Mouse (Mus musculus) midbrain, embryonic 13.5 days (tissue): Measurements from ENCODE around the gene Echs1. TPM values are rescaled to one million over a fixed set of nuclear protein-coding genes. Genes with fewer than 3 reads are reported as not detected.

Experiments
- ATAC-seq: fragments of 200-750 bp; cut with Nextera tagmentation; 2 replicates; pipeline ENCODE4 v1.8.0; 2017; ENCODE audit warnings: mild to moderate bottlenecking, moderate TSS enrichment, moderate library complexity
- H3K27ac ChIP-seq: fragments of 300-500 bp; sonication (generic); 2 replicates; pipeline ENCODE4 v1.5.1; 2015; ENCODE audit warnings: inconsistent platforms, mild to moderate bottlenecking, moderate library complexity
- H3K27me3 ChIP-seq: fragments of 300-500 bp; sonication (generic); 2 replicates; pipeline ENCODE4 v1.6.1; 2015; ENCODE audit warnings: mild to moderate bottlenecking, inconsistent platforms
- H3K36me3 ChIP-seq: fragments of 300-500 bp; sonication (generic); 2 replicates; pipeline ENCODE4 v1.6.1; 2015; ENCODE audit warnings: mild to moderate bottlenecking, inconsistent platforms
- H3K4me1 ChIP-seq: fragments of 300-500 bp; sonication (generic); replicated peaks from 2 replicates; pipeline ENCODE4 v1.6.1; 2015; ENCODE audit warnings: inconsistent platforms
- H3K4me2 ChIP-seq: fragments of 300-500 bp; sonication (generic); replicated peaks from 2 replicates; pipeline ENCODE4 v1.6.1; 2015; ENCODE audit warnings: moderate library complexity, mild to moderate bottlenecking, inconsistent platforms
- H3K4me3 ChIP-seq: fragments of 300-500 bp; sonication (generic); replicated peaks from 2 replicates; pipeline ENCODE4 v1.5.1; 2015; ENCODE audit warnings: mild to moderate bottlenecking, inconsistent platforms
- H3K9ac ChIP-seq: fragments of 300-500 bp; sonication (generic); replicated peaks from 2 replicates; pipeline ENCODE4 v1.6.1; 2015; ENCODE audit warnings: mild to moderate bottlenecking, inconsistent platforms
- H3K9me3 ChIP-seq: fragments of 300-500 bp; sonication (generic); 2 replicates; pipeline ENCODE4 v1.6.1; 2016; ENCODE audit warnings: mild to moderate bottlenecking, inconsistent platforms
- WGBS: fragments of 180-500 bp; shearing (Covaris S2); methylation state at CpG from one replicate; pipeline ENCODE4 v1.1.7; 2015; 5-methylcytosine and 5-hydroxymethylcytosine counted together
- polyA plus RNA-seq: library from polyadenylated mRNA; unstranded; fragments of >200 nt; fragmentation: Nextera tagmentation; extraction: Ambion mirVana; gene quantifications from 2 replicates; pipeline ENCODE4 v1.2.1, GENCODE M21; 2015

Echs1 gene
- 132 and 133 TPM in 2 replicates for polyA plus RNA-seq

DNA sequence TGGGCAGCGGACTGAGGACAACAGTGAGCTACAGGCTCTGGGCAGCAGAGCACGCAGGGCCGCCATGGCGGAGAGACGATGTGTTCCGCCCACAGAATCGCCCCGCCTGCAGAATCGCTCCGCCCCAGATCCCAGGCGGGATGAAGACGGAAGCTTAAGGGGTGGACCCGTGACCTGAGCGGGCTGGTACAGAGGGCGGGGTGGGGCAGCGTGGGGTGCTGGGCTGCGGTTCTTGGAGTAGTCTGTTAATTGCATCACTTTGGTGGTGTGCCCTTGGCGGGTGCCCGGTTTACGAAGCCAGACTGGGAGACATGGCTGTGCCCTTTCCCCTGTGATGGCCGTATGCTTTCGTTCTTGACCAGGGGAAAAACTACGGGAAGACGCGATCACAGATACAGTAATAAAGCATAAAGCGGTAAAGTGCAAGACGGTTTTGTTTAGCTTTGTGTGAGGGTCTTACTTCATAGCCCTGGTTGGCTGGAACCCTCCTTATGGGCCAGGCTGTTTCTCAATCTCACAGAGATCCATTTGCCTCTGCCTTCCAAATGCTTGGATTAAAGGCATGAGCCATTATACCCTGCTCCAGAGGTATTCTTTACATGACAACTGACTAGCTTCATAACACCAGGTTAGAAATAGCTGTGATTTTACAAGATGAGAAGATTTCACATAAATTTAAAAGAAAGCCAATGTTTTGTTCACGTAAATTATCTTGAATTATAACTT lies at the start of gene Echs1:
Echs1 (minus strand) TSS at position 148 of the 726 bp plus-strand sequence.
- Histone ChIP-seq H3K27me3 (peaks cover 2% of the 10 kb centered on the region; the same call in 1 of the 2 replicates), H3K9ac (peak within 1 kb of the TSS; percentile 86), H3K4me3 (peak within 1 kb of the TSS; percentile 83), H3K4me2 (peak within 1 kb of the TSS; percentile 90), H3K9me3 (no peaks in the 10 kb centered on the region), H3K36me3 (peaks cover 14% of the 10 kb centered on the region), H3K4me1 (peaks cover 17% of the 10 kb centered on the region), H3K27ac (peak within 1 kb of the TSS; percentile 80)
- 4% methylated on average over 28 of the region's 28 CpGs for WGBS
- peak; percentile 96 for ATAC-seq

DNA sequence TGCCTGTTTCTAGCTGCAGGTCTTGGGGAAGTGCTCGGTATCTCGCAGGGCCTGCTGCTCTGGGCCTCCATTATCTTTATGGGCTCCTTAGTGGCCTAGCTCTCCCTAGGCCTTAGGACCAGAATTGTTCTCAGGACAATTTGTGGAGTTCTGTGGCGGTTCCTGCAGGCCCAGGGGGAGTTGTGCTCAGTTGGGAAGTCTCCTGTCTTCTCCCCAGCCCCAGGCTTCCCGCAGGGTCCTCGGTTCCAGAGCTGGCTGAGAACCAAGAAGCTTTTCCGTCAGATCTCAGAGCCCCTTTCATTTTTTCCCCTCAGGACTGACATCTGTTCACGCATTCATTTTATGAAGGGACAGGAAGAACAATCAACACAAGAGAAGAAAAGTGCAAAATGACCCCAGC lies 48.4 kb upstream of the Echs1 start, which contains the start of gene Olfr522:
Olfr522 (minus strand) TSS at position 101 of the 400 bp plus-strand sequence.
- no peak for ATAC-seq
- H3K27ac ChIP-seq = no peak within 1 kb of the TSS
- H3K27me3 ChIP-seq = no peaks in the 10 kb centered on the region
- H3K9me3 ChIP-seq = no peaks in the 10 kb centered on the region
- H3K9ac ChIP-seq = no peak within 1 kb of the TSS
- WGBS = 78% methylated on average over 7 of the region's 7 CpGs
- H3K36me3 ChIP-seq = no peaks in the 10 kb centered on the region
- no peaks in the 10 kb centered on the region for H3K4me1 ChIP-seq
- H3K4me2 ChIP-seq = no peak within 1 kb of the TSS
- H3K4me3 ChIP-seq = no peak within 1 kb of the TSS

DNA sequence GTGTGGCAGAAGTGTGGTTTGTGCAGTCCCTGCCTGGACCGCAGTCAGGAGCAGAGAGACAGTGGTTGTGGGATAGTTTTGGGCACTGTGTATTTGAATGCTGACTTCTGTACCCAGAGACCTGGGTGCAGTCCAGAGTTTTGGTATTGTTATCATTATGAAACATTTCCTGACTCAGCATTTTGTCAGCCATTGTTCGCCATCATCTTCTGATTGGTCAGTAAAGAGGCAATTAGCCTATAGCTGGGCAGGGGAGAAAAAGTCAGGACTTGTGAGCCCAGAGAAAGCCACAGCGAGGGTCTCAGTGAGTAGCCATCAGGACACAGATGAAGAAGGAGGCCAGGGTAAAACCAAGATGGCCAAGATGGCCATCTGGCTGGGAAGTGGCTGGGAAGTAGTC lies 44.1 kb upstream of the Echs1 start:
- H3K27me3 ChIP-seq = 0 out of 2 replicates have a peak, but pooled peaks cover 5% of the 10 kb centered on the region
- H3K36me3 ChIP-seq = no peaks in the 10 kb centered on the region
- H3K4me3 ChIP-seq = no peak overlapping the region
- H3K27ac ChIP-seq = no peak overlapping the region
- no peak overlapping the region for H3K4me2 ChIP-seq
- WGBS = 86% methylated on average over 3 of the region's 3 CpGs
- H3K9ac ChIP-seq = no peak overlapping the region
- no peaks in the 10 kb centered on the region for H3K9me3 ChIP-seq
- no peak for ATAC-seq
- H3K4me1 ChIP-seq = no peaks in the 10 kb centered on the region

DNA sequence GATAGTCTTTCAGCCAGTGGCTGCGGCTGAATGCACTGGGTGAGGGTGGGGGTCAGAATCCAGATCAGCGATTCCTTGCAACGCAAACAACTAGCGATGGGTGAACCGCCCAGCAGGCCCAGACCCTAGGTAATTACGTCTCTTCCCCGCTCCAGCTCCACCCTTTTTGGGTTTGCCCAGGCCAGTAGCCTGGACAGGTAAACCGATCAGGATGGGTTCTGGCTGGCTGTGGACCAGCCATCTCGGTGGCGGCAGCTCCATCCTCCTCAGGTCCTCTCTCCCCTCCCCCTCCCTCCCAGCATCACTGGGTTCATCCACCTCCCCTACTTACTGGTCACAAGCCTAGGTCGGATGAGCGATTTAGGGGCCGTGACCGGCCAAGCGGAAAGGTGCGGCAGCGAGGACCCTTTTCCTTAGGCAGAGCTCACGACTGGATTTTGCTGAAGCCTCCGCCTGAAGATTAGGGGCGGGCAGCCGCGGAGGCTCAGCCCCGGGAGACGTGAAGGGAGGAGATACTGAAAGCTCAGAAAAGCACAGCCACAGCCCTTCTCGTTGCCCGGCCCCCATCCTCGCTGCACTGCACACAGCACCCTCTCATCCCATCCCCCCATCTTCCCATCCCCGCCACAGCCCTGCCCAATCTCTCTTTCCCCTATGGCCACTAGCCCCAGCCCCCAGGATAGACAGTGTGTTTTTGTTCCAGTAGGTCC lies 38.1 kb upstream of the Echs1 start, which contains the start of gene Sprn:
Sprn (minus strand) TSS at position 660 of the 710 bp plus-strand sequence.
- H3K4me3 ChIP-seq = peak within 1 kb of the TSS; percentile 46
- H3K4me2 ChIP-seq = peak within 1 kb of the TSS; percentile 54
- no peaks in the 10 kb centered on the region for H3K9me3 ChIP-seq
- peak; percentile 82 for ATAC-seq
- peaks cover 22% of the 10 kb centered on the region for H3K4me1 ChIP-seq
- H3K27me3 ChIP-seq = peaks cover 28% of the 10 kb centered on the region
- H3K27ac ChIP-seq = peak within 1 kb of the TSS; percentile 76
- H3K9ac ChIP-seq = peak within 1 kb of the TSS; percentile 61
- H3K36me3 ChIP-seq = peaks cover 6% of the 10 kb centered on the region; the same call in 1 of the 2 replicates
- 2% methylated on average over 28 of the region's 28 CpGs for WGBS

DNA sequence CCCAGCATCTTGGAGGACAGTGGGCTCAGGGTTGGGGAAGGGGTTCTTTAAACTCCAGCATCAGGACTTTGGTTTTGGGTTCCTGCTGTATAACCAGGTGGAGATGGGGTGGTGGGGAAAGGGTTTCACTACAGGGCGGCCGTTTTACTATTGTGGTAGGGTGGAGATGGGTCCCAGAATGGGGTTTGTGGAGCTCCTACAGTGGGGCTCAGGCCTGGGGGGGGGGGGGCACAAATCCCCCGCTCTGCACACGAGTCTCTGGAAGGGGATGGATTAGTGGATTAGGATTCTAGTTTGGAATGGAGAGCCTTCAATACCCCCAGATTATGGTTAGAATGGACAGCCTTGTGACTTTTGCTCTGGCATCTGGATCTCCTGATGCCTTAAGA lies 37.5 kb upstream of the Echs1 start:
- Histone ChIP-seq H3K27me3 (peaks cover 24% of the 10 kb centered on the region), H3K4me3 (peak overlapping the region; percentile 46), H3K4me1 (peaks cover 22% of the 10 kb centered on the region), H3K27ac (peak overlapping the region; percentile 76; the same call in 1 of the 2 replicates), H3K9me3 (no peaks in the 10 kb centered on the region), H3K4me2 (peak overlapping the region; percentile 54), H3K36me3 (peaks cover 7% of the 10 kb centered on the region; the same call in 1 of the 2 replicates), H3K9ac (peak overlapping the region; percentile 61)
- peak; percentile 35 for ATAC-seq
- 17% methylated on average over 4 of the region's 4 CpGs for whole genome bisulfite sequencing

DNA sequence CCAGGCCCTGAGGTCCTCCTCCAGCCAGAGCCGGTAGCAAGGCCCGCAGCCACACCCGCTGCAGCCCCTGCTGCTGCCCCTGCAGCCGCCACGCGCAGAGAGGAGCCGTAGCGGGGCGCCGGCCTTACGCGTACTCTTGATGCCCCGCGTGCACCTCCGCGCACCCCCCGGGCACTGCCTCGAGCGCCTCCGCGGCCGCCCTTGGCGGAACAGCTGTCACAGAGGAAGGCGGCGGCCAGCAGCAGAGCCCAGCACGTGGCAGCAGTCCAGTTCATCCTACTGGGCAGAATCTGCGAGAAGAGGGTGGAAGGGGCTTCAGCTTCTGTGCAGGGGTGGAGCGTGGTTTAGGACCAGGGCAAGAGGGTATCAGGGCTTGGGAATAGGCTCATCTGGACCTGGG lies 37.1 kb upstream of the Echs1 start:
- peak overlapping the region; percentile 54 for H3K4me2 ChIP-seq
- peaks cover 7% of the 10 kb centered on the region; the same call in 1 of the 2 replicates for H3K36me3 ChIP-seq
- H3K27me3 ChIP-seq = peaks cover 23% of the 10 kb centered on the region
- H3K9ac ChIP-seq = peak overlapping the region; percentile 61
- H3K9me3 ChIP-seq = no peaks in the 10 kb centered on the region
- ATAC-seq = peak; percentile 63
- H3K4me1 ChIP-seq = peaks cover 22% of the 10 kb centered on the region
- no peak overlapping the region for H3K27ac ChIP-seq
- peak overlapping the region; percentile 46 for H3K4me3 ChIP-seq
- WGBS = 5% methylated on average over 28 of the region's 28 CpGs

DNA sequence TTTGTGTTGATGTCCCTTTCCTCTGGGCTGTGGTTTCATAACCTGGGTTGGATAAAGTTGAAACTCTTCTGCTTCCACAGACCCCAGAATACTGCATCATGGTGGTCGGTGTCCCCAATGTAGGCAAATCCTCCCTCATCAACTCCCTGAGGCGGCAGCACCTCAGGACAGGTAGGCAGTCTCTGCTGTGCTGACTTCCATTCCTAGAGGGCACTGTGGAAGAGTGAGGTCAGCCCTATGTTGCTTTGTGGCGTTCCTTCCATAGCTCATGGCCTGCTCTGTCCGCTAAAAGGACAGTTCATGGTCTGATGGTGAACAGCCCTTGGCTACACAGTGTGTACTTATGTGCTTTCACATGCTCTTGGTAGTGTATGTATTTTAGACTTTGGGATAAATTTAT lies 28.3 kb upstream of the Echs1 start:
- no peak overlapping the region for H3K4me2 ChIP-seq
- WGBS = 82% methylated on average over 4 of the region's 4 CpGs
- H3K4me3 ChIP-seq = no peak overlapping the region
- no peak overlapping the region for H3K27ac ChIP-seq
- H3K4me1 ChIP-seq = 0 out of 2 replicates have a peak, but pooled peaks cover 5% of the 10 kb centered on the region
- no peak for ATAC-seq
- H3K9ac ChIP-seq = no peak overlapping the region
- peaks cover 9% of the 10 kb centered on the region for H3K36me3 ChIP-seq
- H3K9me3 ChIP-seq = no peaks in the 10 kb centered on the region
- no peaks in the 10 kb centered on the region for H3K27me3 ChIP-seq

DNA sequence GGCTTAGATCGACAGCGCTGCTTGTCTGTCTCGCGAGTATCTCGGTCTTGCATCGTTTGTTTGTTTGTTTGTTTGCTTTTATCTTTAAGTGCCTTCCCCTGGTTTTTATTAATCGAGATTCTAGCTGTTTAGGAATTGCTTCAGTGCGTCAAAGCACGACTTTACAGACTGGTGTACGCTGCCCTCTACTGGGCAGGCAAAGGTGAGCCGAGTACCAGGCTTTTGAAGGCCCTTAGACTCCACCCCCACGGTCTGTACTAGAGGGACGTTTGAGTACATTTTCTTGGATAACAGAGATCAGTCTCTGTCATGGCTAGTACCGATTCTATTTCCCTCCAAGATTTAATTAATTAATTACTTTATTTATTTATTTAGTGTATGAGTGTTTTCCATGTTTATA lies 25.1 kb upstream of the Echs1 start:
- Histone ChIP-seq H3K27me3 (no peaks in the 10 kb centered on the region), H3K9ac (no peak overlapping the region), H3K4me3 (no peak overlapping the region), H3K36me3 (no peaks in the 10 kb centered on the region; the same call in 1 of the 2 replicates), H3K4me1 (peaks cover 15% of the 10 kb centered on the region), H3K9me3 (no peaks in the 10 kb centered on the region), H3K27ac (no peak overlapping the region), H3K4me2 (no peak overlapping the region)
- ATAC-seq = no peak
- 5% methylated on average over 14 of the region's 14 CpGs for WGBS

DNA sequence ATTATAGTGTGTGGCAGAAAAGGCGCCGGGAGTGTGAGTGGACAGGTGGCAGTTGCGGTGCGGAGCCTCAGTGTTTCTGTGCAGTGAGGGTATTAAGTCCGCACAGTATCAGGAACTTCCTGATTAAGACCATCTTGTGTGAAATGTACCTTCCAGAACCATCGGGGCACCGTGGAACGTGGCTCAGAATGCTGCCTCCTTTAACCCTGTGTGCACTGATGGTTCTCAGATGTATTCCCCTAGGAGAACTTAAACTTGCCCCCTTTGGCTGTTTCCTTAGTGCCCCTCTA lies 21.7 kb upstream of the Echs1 start:
- H3K4me3 ChIP-seq = peak overlapping the region; percentile 73
- H3K9ac ChIP-seq = peak overlapping the region; percentile 84
- H3K27me3 ChIP-seq = no peaks in the 10 kb centered on the region
- no peak for ATAC-seq
- 0% methylated on average over 8 of the region's 8 CpGs for WGBS
- no peaks in the 10 kb centered on the region for H3K9me3 ChIP-seq
- H3K36me3 ChIP-seq = no peaks in the 10 kb centered on the region; the same call in 1 of the 2 replicates
- H3K4me2 ChIP-seq = peak overlapping the region; percentile 92
- peak overlapping the region; percentile 71 for H3K27ac ChIP-seq
- peaks cover 15% of the 10 kb centered on the region for H3K4me1 ChIP-seq

DNA sequence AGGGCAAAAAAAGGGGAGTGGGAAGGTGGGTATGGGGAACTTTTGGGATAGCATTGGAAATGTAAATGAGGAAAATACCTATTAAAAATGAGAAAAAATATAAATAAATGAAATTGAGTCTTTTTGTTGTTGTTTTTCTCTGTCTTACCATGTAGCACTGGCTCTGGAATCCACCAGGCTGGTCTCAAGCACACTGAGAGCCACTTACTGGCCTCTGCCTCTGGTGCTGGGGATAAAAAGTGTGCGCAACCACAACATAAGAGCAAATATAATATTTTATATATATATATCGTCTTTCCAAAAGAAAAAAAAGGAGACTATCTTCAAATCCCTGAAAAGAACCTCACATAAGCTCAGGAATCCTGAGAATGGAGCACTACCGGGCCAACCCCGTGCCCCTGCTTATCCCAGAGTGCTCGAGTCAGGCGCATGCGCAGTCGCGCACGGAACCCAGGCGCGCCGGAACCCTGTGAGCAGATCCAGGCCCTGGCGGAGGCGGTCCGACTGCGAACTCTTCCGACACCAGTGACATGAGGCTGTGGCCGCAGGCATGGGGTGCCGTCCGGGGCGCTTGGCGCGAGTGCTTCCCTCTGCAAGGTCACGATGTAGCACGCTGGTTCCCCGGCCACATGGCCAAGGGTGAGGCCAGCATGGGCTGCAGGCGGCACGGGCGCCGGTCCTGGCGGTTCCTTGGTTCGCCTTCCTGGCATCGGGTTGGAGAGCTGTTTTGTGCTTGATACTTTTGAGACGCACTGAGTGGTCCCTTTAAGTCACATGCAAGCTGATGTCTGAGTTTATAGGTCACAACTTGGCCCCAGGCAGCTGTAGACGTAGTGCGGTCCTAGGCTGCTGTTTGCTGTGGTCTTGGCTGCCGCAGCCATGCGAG lies 21.1 kb upstream of the Echs1 start, which contains the start of gene Mtg1:
Mtg1 (plus strand) TSS at position 430 of the 886 bp plus-strand sequence.
- Histone ChIP-seq H3K4me3 (peak within 1 kb of the TSS; percentile 73), H3K4me2 (peak within 1 kb of the TSS; percentile 92), H3K9me3 (no peaks in the 10 kb centered on the region), H3K4me1 (peaks cover 15% of the 10 kb centered on the region), H3K27ac (peak within 1 kb of the TSS; percentile 71), H3K27me3 (no peaks in the 10 kb centered on the region), H3K36me3 (no peaks in the 10 kb centered on the region; the same call in 1 of the 2 replicates), H3K9ac (peak within 1 kb of the TSS; percentile 84)
- WGBS = 2% methylated on average over 39 of the region's 39 CpGs
- ATAC-seq = peak; percentile 98

DNA sequence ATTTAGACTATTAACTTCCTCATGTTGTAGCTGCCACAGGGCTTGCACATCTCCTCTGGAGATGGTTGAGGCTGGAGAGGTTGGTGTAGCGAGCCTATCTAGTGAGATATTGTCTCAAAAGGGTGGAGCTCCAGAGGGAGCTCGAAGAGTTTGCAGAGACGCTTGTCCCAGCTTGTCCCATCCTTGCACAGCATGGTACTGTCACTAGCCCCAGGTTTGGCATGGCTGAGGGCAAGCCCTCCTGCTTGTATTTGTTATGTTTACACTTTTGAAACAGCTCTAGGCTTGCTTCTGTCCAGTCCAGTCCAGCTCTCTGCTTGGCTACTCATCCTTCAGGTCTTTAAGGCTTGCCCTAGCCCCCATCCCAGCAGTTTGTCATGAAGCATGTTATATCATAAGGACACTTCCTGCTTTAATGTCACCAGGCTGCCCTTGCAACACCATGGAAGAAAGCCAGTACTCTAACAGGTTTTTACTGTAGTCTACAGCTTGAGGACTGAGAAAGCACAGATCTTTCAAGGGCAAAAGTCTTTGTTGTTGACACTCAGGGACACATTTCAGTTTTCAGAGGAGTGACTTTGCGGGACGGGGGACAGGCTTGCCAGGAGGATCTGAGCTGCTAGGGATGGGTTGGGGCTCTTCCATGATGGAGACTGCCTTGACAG lies 19.0 kb upstream of the Echs1 start:
- H3K27me3 ChIP-seq = no peaks in the 10 kb centered on the region
- WGBS = 87% methylated on average over 5 of the region's 5 CpGs
- no peak overlapping the region for H3K9ac ChIP-seq
- ATAC-seq = no peak
- H3K4me2 ChIP-seq = no peak overlapping the region
- no peaks in the 10 kb centered on the region; the same call in 1 of the 2 replicates for H3K36me3 ChIP-seq
- no peak overlapping the region for H3K4me3 ChIP-seq
- no peak overlapping the region for H3K27ac ChIP-seq
- peaks cover 10% of the 10 kb centered on the region for H3K4me1 ChIP-seq
- H3K9me3 ChIP-seq = no peaks in the 10 kb centered on the region
